Mouse (Mus musculus) adrenal gland, adult 18-20 months (tissue): Measurements from ENCODE around the gene Agap2. TPM values are rescaled to one million over a fixed set of nuclear protein-coding genes. Genes with fewer than 3 reads are reported as not detected.

Source experiments
- DNase-seq, 2 experiments: peaks; one replicate each; pipeline ENCODE4 v3.0.0; 2021 to 2022; ENCODE audit warnings: low spot score in 2 of 2
- total RNA-seq, 2 experiments: library from RNA; stranded (reverse); gene quantifications; 1 replicate in 1 of 2; 2 replicates in 1 of 2; pipeline ENCODE4 v1.2.3; 2021

The Agap2 gene
- total RNA-seq, 2 experiments from 2014 or later: 3.1 to 3.2 TPM

GRCm38 (mm10) chr10:127099868-127100267, 24.8 kb downstream of the Agap2 start:
- no peak for DNase-seq

- no peak for DNase-seq
Measured at GRCm38 (mm10) chr10:127100414-127100813, 25.3 kb downstream of the Agap2 start.

- no peak for DNase-seq
Measured at GRCm38 (mm10) chr10:127101151-127101550, 26.1 kb downstream of the Agap2 start.

GRCm38 (mm10) chr10:127103631-127104030, 28.5 kb downstream of the Agap2 start:
- no peak for DNase-seq

- no peak for DNase-seq
Measured at GRCm38 (mm10) chr10:127107563-127108261, 32.6 kb downstream of the Agap2 start.

- DNase-seq: no peak
Measured at GRCm38 (mm10) chr10:127108262-127108583, 33.1 kb downstream of the Agap2 start.

GRCm38 (mm10) chr10:127111001-127111887, 36.2 kb downstream of the Agap2 start:
- no peak for DNase-seq

- no peak for DNase-seq
Measured at GRCm38 (mm10) chr10:127114408-127114807, 39.3 kb downstream of the Agap2 start.

- no peak for DNase-seq
Measured at GRCm38 (mm10) chr10:127115068-127115467, 40.0 kb downstream of the Agap2 start.

- DNase-seq: no peak
Measured at GRCm38 (mm10) chr10:127118470-127118869, 43.4 kb downstream of the Agap2 start.

GRCm38 (mm10) chr10:127119229-127119628, 44.1 kb downstream of the Agap2 start:
- DNase-seq: no peak

- peak in 1 of 2 experiments; percentile 18 for DNase-seq
Measured at GRCm38 (mm10) chr10:127120301-127121065, 45.4 kb downstream of the Agap2 start.

- peak; percentile 91 for DNase-seq
Measured at GRCm38 (mm10) chr10:127121066-127121477, 46.0 kb downstream of the Agap2 start, which contains the start of gene Os9. TSS of gene Os9 (minus strand) at chr10:127121131.

GRCm38 (mm10) chr10:127122018-127122417, 46.9 kb downstream of the Agap2 start:
- no peak for DNase-seq

- DNase-seq: no peak
Measured at GRCm38 (mm10) chr10:127122784-127123435, 47.8 kb downstream of the Agap2 start.

- peak; percentile 54 to 66 for DNase-seq
Measured at GRCm38 (mm10) chr10:127123436-127123805, 48.3 kb downstream of the Agap2 start.

GRCm38 (mm10) chr10:127125210-127126001, 50.3 kb downstream of the Agap2 start:
- DNase-seq: no peak

GRCm38 (mm10) chr10:127126579-127126978, 51.5 kb downstream of the Agap2 start:
- no peak for DNase-seq

GRCm38 (mm10) chr10:127127711-127128279, 52.7 kb downstream of the Agap2 start:
- peak in 1 of 2 experiments; percentile 31 for DNase-seq

GRCm38 (mm10) chr10:127129431-127129830, 54.3 kb downstream of the Agap2 start:
- DNase-seq: no peak
